Mouse (Mus musculus): Measurements from ENCODE around the gene Ccdc58. TPM values are rescaled to one million over a fixed set of nuclear protein-coding genes. Genes with fewer than 3 reads are reported as not detected.
"Not testable (repeated sequence)": the region's sequence is repeated elsewhere in the genome, so short reads cannot be mapped to it uniquely, and the experiment has no call there.

Ccdc58 gene
- total RNA-seq, 2 experiments from 2014 or later, result 19.0 to 21.1 TPM

DNA sequence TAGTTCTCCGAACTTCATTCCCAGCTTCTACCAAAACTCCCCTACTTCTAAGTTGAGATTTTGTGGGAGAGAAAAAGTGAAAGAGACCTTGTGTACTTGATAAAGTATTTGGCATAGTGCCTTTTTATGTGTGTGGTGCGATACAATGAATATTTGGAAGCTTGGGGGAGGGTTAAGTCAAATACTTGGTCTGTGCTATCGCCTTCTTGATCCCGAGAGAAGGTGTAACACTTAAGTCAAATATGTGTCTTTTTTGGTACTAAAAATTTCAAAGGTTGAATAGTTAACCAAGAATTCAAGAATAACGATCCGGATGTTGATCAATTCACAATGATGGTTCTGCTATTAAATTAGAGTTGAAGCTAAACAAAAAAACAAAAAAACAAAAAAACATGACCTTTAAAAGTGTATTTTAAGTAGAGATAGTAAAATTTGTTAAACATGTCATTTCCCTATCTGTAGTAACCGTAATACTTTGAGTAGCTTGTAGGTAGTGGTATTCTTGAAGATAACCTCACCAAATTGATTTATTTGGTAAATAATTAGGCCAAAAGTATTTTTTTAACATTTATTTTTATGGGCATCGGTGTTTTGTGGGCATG is 1.0 kb downstream of the Ccdc58 start:
- intact Hi-C loops (cut with DNase I), result no loop called here
- no peak for DNase-seq

DNA sequence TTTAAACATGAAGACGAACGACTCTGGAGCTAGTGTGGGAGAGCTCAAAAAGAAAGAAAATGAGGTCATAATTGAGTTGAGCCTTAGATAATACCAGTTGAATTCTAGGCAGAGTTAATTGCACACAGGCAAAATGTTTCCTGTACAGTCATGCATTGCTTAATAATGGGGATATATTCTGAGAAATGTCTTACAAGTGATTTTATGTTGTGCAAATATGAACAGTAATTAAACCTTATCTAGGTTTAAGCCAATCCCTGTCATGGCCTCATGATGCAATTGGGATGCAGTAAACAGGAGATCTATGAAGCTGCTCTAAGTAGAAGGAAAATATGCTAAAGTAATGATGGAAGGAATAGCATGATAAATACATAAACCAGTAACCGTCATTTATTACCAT is 3.3 kb downstream of the Ccdc58 start:
- intact Hi-C loops (cut with DNase I), result no loop called here

DNA sequence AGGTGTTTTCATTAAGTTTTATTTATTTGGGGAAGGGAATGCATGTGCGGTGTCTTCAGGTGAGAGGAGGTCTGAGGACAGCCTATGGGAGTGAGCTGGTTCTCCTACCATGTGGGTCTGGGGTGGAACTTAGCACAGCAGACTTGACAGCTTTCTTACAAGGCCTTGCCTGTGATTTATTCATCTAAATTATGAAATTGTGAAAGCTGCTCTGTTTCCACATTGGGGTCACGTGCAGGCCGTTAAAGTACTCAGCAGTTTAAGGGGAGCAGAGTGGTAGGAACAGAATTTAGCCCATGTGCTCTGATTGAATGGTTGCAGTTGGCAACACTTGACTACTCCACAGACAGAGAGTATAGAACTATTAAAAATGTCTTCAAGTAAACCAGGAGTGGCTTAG is 8.4 kb downstream of the Ccdc58 start:
- intact Hi-C loops (cut with DNase I), result no loop called here

More for the DNA sequence above, 3.3 kb downstream of the Ccdc58 start:
- no peak for DNase-seq

DNA sequence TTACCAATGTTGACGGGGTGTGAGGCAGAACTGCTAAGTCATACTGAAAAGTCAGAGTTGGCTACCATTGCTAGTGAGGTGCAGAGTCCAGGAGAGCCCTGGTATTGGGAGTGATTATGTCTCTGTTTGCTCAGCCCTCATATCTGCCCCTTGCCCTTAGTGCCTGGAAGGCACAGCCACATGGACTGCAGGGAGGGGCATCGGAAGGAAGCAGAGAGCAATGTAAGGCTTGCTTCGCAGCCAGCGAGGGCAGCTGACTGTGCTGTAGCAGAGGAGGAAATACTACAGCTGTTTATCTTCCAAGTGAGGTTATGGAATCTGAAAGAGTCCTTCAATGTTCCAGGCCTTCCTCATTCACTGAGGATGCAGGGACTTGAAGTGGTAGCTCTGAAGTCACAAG is 16.4 kb downstream of the Ccdc58 start:
- no peak for DNase-seq
- intact Hi-C loops (cut with DNase I), result no loop called here

More for the DNA sequence above, 8.4 kb downstream of the Ccdc58 start:
- no peak for DNase-seq

DNA sequence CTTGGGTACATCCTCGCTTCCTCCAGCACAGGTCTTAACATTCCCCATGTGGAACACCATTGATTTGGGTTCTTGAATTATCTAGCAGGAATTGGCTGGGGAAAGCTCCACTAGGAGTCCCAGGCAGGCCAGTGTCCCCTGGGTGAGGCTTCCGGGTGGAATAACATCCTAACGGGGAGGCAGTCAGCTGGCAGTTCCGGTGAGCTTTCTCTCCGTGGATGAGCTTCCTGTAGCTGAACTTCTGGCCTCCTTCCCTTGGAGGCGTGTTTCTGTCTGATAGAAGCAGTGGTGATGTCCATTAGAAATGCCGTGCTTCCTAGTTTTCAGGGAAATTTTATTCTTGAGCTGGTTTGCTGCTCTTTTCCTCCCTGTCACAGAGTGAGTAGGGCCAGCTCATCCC is 17.6 kb downstream of the Ccdc58 start:
- intact Hi-C loops (cut with DNase I), result no loop called here
- no peak for DNase-seq

DNA sequence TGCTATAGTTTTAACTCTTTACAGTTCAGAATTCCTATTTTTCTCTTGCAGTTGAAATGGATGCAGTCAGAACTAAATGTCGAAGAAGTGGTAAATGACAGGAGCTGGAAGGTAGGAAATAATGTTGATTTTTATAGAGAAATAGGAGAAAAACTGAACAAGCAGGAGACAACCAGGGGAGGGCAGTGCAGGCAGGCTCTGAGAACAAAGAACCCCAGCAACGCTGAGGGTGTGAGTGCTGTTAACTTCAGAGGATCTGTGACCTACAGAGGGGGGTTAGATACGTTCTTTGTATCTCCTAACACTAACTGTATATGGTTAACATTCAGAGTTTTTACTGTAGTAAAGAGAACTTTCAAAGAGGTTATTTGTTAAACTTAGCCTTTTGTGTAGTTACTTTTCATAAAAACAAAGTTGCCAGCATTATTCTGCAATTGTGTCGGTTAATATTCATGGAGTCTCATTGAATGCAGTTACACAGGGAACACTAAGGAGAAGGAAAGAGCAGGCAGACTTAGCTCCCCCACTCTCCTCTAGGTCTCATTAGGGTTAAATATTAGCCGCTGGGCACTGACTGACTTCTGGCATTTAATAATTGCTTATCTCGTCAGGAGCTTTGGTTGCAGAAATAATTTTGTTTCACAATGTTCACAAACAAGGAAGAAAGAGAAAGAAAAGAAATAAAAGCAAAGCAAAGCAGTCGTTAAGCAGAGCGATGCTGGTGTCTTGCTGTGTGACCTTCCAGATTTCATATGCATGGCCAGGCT is 18.5 kb downstream of the Ccdc58 start:
- intact Hi-C loops (cut with DNase I), result no loop called here
- no peak for DNase-seq

DNA sequence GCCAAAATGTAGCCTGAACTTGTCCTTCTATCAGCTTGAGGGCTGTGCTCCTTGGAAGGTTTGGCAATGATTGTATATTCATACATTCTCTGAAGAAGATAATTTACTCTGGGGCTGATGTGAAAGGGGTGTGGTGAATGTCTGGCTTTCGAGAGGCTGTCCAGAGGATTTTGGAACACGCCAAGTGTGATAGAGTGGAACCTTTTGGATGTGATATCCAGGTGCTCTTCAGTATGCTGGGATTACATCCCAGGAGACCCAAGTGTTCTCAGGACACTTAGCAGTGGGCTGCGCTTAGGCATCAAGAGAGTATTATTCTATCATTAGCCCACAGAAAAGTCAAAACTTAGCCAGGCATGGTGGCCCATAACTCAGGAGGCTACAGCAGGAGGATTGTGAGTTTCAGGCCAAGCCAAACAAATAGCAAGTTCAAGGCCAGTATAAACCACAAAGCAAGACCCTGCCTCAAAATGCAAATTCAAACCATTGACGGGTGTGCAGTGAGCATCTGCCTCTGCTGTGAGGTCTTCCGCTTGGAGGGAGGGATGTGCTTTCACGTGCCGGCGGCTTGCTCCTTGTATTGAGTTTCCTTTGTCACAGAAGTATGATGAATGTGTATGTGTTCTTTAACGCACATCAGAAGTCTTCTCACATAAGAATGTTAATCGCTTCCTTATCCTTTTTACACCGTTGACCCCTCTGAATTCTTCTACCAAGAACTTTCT is 19.5 kb downstream of the Ccdc58 start:
- intact Hi-C loops (cut with DNase I), result no loop called here
- no peak for DNase-seq

DNA sequence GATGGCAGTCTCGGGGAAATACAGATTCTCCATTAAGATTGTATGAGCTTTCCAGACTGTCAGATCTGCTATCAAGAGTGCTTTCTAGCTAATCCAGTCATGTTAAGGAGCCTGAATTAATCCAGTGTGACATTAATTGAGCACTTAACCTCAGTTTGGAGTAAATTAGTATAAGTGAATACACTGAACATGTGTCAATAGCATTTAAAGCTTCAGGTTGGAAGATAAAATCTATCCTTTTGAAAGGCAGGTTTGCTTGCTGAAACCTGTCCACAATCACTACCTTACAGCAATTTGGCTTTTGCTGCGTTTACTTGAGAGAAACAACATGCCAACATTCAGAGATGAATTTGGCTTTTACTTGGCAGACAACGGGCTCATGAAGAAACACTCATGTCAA is 22.6 kb downstream of the Ccdc58 start:
- intact Hi-C loops (cut with DNase I), result no loop called here
- DNase-seq, result no peak

DNA sequence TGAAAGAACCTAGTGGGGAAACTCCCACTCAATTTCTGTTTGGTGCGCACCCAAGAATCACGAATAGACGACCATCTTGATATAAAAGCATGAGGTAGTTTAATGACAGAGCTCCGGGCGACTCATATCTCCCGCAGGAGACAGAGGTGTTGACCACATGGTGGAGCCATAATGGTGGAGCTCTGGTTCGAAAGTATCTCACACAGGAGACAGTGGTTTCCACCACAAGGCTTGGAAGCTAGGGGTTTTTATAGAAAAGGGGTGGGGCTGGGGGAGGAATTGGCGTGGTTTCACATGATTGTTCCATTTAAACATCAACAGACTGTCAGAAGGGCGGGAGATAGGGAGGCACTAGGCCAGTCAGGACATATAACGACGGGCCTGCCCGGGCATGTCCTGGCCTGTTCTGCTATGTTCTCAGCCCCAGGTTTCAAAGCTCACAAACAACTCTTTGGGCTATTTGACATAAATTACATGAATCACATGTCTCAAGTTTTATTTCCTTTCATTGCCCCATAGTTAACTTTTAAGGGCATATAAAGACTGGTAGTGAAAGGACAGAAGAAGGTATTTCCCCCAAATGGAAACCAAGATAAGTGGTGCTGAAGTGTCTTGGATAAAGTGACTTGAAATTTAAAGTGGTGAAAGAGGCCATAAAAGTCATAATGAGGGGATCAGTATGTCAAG is 26.5 kb downstream of the Ccdc58 start:
- DNase-seq, result not testable (repeated sequence)

DNA sequence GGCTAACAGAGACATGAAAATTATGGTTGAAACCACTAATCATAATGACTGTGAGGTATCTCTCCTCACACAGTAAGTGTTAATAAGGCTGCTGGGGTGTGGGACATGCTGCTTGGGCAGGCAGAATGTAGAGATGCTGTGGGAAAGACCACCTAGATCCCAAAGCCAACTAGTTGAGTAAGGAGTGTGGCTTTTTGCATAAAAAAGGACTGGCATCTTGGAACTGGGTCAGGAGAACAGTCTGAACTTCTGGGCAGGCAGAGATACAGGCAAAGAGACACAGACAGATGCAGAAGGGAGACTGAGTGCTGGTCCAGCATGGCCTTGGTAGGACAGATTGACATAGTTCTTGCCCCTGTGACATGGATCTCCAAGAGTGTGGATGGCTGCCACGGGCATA is 30.0 kb downstream of the Ccdc58 start:
- intact Hi-C loops (cut with DNase I), result no loop called here

More for the DNA sequence above, 26.5 kb downstream of the Ccdc58 start:
- intact Hi-C loops (cut with DNase I), result not testable (repeated sequence)

DNA sequence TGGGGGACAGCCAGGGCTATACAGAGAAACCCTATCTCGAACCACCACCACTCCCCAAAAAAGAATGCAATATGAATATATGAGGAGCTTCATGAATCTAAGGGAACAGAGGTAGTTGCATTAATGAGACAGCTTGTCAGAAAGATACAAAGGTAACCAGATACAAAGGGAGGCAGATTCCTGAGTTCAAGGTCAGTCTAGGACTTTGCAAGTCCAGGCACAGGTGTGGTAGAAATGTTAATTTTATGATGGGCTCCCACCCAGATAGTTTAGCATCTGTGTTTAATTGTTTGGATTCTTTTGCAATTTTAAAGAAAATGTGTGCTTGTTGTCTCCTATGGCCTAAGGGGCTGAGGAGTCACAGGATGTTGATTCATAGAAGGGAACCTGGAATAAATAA is 30.7 kb downstream of the Ccdc58 start:
- intact Hi-C loops (cut with DNase I), result no loop called here
- no peak for DNase-seq

More for the DNA sequence above, 30.0 kb downstream of the Ccdc58 start:
- DNase-seq, result no peak

DNA sequence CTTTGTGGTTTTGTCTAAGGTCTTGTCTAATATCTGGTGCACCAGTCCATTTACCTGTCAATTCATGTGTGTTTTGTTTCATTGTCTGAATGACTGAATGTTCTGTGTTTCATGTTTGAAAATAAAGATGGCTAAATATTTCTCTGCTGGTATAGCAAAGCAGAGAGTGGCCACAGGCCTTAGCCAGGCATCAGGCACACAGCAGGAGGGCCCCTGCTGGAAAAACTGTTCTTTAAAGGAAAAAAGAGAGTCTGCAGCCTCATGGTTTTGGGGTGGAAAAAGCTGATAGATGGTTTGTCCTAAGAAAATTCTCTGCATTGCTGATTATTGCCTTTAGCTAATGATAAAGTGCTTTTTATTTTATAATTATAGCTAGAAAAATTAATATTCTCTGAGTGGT is 40.0 kb downstream of the Ccdc58 start:
- DNase-seq, result not testable (repeated sequence)

DNA sequence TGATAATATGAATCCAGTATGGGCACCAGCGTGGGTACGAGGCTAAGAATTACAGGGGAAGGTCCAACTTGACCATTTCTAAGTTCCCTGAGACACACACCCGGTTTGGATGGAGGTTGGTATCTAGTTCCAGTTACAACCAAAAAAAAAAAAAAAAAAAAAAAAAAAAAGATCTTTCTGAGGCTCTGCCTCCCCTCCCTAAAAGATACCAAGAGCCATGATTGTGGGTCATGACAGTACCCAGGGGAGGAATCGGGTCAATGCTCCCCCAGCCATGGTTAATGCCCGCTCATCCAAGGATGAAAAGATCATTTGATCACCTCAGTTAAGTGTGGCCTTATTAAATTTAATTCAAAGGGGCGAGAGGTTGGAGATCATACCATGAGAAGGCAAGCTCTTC is 44.3 kb downstream of the Ccdc58 start:
- DNase-seq; intact Hi-C loops (cut with DNase I): not testable (repeated sequence)

More for the DNA sequence above, 40.0 kb downstream of the Ccdc58 start:
- intact Hi-C loops (cut with DNase I), result not testable (repeated sequence)

DNA sequence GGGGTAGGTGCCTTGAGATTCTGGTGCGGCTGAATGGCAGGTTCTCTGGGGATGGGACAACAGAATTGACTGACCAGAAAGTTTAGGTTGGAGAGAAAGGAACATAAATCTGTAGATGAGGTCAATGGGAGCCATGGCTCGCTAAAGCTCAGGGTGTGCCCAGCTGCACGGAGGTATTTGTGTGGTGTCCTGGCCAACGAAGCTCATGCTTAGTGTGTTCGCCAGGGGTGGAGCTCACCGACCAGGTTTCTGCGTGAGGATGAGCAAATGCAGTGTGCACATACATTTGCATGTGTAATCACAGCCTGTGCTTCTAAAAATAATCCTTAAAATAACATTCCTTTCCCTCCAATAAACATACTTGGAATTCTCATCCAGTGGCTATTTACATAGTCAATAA is 56.6 kb downstream of the Ccdc58 start:
- DNase-seq, result no peak
- intact Hi-C loops (cut with DNase I), result no loop called here

DNA sequence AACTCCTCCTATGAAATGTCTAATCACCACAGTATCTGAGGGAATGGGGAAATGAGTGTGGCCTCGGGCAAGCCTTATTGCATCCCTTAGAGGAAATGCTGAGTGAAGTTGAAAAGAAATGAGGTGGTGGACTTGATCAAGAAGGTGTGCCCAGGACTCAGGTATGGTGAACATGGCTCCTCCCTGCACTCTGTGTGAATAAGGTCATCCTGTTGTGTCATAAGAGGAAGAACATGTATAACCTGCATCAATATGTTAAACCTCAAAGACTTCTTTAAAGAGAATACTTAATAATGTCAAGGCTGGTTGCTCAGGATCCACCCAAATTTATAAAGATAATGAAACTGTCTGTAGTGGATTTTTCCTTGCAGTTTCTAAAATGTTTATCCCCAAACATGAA is 59.7 kb downstream of the Ccdc58 start, which contains the start of gene Csta1:
Gene Csta1, minus strand, starts transcription at position 101 of the 400 bp plus-strand sequence.
- intact Hi-C loops (cut with DNase I), result no loop called here

DNA sequence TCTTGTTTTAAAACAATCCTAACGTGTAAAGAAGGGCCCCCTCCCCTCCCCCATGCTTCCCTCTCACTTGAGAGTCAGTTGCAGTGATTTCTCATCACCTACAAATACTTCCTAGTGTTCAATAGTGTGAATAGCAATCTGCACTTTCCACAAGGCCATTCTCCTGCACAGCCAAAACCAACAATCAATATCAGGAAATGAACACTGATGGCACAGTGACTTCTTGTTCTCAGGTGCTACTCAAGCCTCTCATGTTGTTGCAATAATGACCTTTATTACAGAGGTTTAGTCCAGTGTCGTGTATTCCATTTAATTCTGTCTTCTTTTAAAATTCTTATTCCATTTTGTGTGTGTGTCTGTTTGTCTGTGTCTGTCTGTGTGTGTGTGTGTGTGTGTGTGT is 66.7 kb downstream of the Ccdc58 start:
- intact Hi-C loops (cut with DNase I), result no loop called here

More for the DNA sequence above, 59.7 kb downstream of the Ccdc58 start, which contains the start of gene Csta1:
- DNase-seq, result no peak

More for the DNA sequence above, 66.7 kb downstream of the Ccdc58 start:
- DNase-seq, result no peak

Other genes starting within 250 kb of the Ccdc58 start
- 1 to 10 TPM in 1 of 2 experiments, under 1 TPM in 1; 0.60 to 1.3 TPM for gene Parp14, start 200.1 kb upstream of the Ccdc58 start, total RNA-seq (2021)
- gene Parp9, start 133.2 kb upstream of the Ccdc58 start, total RNA-seq (2021), result 1 to 10 TPM; 2.0 to 2.4 TPM
- gene Dtx3l, start 132.5 kb upstream of the Ccdc58 start, total RNA-seq (2021), result 1 to 10 TPM; 2.2 TPM
- gene Kpna1, start 92.9 kb upstream of the Ccdc58 start, total RNA-seq (2021), result 10 to 100 TPM; 92.1 to 96.8 TPM
- 1 to 10 TPM; 6.8 to 7.0 TPM for gene Wdr5b, start 30.5 kb upstream of the Ccdc58 start, total RNA-seq (2021)
- 10 to 100 TPM; 55.9 to 61.0 TPM for gene Fam162a, start 91 bp upstream of the Ccdc58 start, total RNA-seq (2021)
- gene Csta1, start 59.6 kb downstream of the Ccdc58 start, total RNA-seq (2021), result not detected
- not detected for gene Stfa2l1, start 85.1 kb downstream of the Ccdc58 start, total RNA-seq (2021)
- under 1 TPM in 1 of 2 experiments, not detected in 1; 0.26 TPM for gene Gm5483, start 112.5 kb downstream of the Ccdc58 start, total RNA-seq (2021)
- not detected for gene Gm5416, start 138.7 kb downstream of the Ccdc58 start, total RNA-seq (2021)
- gene 2010005H15Rik, start 149.8 kb downstream of the Ccdc58 start, total RNA-seq (2021), result not detected
- gene Stfa1, start 205.3 kb downstream of the Ccdc58 start, total RNA-seq (2021), result not detected

Measured in left cerebral cortex, postnatal 4 days (tissue).